Comparison of ENCODE assay signal across 21 mouse cellular contexts in genomic region chr15:82235661-82236060, GRCm38 (mm10). TPM values are rescaled to one million over a fixed set of nuclear protein-coding genes. Genes with fewer than 3 reads are reported as not detected.
DNase-seq lines count a peak whose midpoint lies in the region; ATAC-seq and TF ChIP-seq lines count a peak whose summit lies in the region.
"Had no signal": no experiment of that assay in that cellular context is flagged by ENCODE, and none has a peak within 500 bp of the region (broad histone marks: within the 10 kb centered on the region; RNA-seq: fewer than 3 reads in every experiment).

No protein-coding gene starts in this region.

- peaks cover 2% of the 10 kb centered on the region for H3K27me3 ChIP-seq in heart, embryonic 11.5 days (ENCODE audit: control insufficient read depth, insufficient read depth, low read length)
- H3K27me3 ChIP-seq in G1E (ENCODE audit: insufficient read depth, low read length): no peaks in the 10 kb centered on the region
- H3K27me3 ChIP-seq in liver, embryonic 13.5 days: no peaks in the 10 kb centered on the region
- H3K27me3 ChIP-seq: embryonic facial prominence, embryonic 15.5 days; forebrain, embryonic 13.5 days; limb, embryonic 12.5 days; midbrain, embryonic 13.5 days; neural tube, embryonic 12.5 days had no signal

- H3K4me3 ChIP-seq in heart, embryonic 11.5 days (ENCODE audit: low read depth, low read length): no peak overlapping the region
- peak overlapping the region; percentile 13; the same call in 1 of the 2 replicates for H3K4me3 ChIP-seq in G1E (ENCODE audit: low read depth, low read length)
- H3K4me3 ChIP-seq in liver, embryonic 13.5 days (replicated peaks): no peak overlapping the region
- H3K4me3 ChIP-seq: embryonic facial prominence, embryonic 15.5 days; forebrain, embryonic 13.5 days; layer of hippocampus, adult 2 months; limb, embryonic 12.5 days; midbrain, embryonic 13.5 days; neural tube, embryonic 12.5 days had no signal

- ATAC-seq in heart, embryonic 11.5 days (replicated peaks; ENCODE audit: insufficient number of reproducible peaks, low FRiP score, low TSS enrichment): peak; percentile 70
- ATAC-seq in G1E (ENCODE audit: extremely low read depth, insufficient number of reproducible peaks, low FRiP score, poor library complexity, severe bottlenecking): peak; percentile 60
- ATAC-seq in liver, embryonic 13.5 days (ENCODE audit: low read depth): peak; percentile 39; the same call in 1 of the 2 replicates

- H3K36me3 ChIP-seq in heart, embryonic 11.5 days (ENCODE audit: control insufficient read depth, insufficient read depth, low read length): 0 out of 2 replicates have a peak, but pooled peaks cover 3% of the 10 kb centered on the region
- H3K36me3 ChIP-seq in G1E (replicated peaks): peaks cover 80% of the 10 kb centered on the region
- H3K36me3 ChIP-seq in liver, embryonic 13.5 days: peaks cover 31% of the 10 kb centered on the region

- H3K4me1 ChIP-seq in heart, embryonic 11.5 days (ENCODE audit: control insufficient read depth, insufficient read depth, low read length): no peaks in the 10 kb centered on the region
- H3K4me1 ChIP-seq in G1E (ENCODE audit: insufficient read depth, low read depth, low read length): peaks cover 35% of the 10 kb centered on the region
- peaks cover 25% of the 10 kb centered on the region for H3K4me1 ChIP-seq in liver, embryonic 13.5 days (replicated peaks)
- H3K4me1 ChIP-seq: embryonic facial prominence, embryonic 15.5 days; limb, embryonic 12.5 days; midbrain, embryonic 13.5 days; neural tube, embryonic 12.5 days had no signal

- no peaks in the 10 kb centered on the region for H3K9me3 ChIP-seq in heart, embryonic 11.5 days (replicated peaks; ENCODE audit: control insufficient read depth, low read length)
- no peaks in the 10 kb centered on the region for H3K9me3 ChIP-seq in G1E (replicated peaks)
- H3K9me3 ChIP-seq in liver, embryonic 13.5 days (replicated peaks): no peaks in the 10 kb centered on the region
- H3K9me3 ChIP-seq: embryonic facial prominence, embryonic 15.5 days; forebrain, embryonic 13.5 days; limb, embryonic 12.5 days; midbrain, embryonic 13.5 days; neural tube, embryonic 12.5 days had no signal

- DNase-seq in heart, postnatal 10 days: no peak
- DNase-seq in 3134 (ENCODE audit: extremely low read depth, insufficient read length, low spot score) (peak; percentile 62), G1E (ENCODE audit: low spot score) (peak; percentile 83)
- DNase-seq in liver, embryonic 13.5 days: peak; percentile 54
- DNase-seq in urinary bladder, postnatal 10 days (ENCODE audit: low spot score): no peak
- DNase-seq in adrenal gland, adult 2 months: no peak
- DNase-seq in kidney, postnatal 25 days: no peak
- DNase-seq: cerebellum, adult 18-20 months; kidney, adult 8-10 months; lung, postnatal 10 days; right cerebral cortex, postnatal 25 days had no signal

- 50% methylated on average over 10 of the region's 10 CpGs for WGBS in heart, embryonic 11.5 days (ENCODE audit: insufficient replicate concordance)
- WGBS in liver, embryonic 13.5 days (ENCODE audit: insufficient replicate concordance): 48% methylated on average over 10 of the region's 10 CpGs

- no peak overlapping the region for H3K27ac ChIP-seq in heart, embryonic 11.5 days (ENCODE audit: low read depth, low read length)
- H3K27ac ChIP-seq in liver, embryonic 13.5 days: no peak overlapping the region
- H3K27ac ChIP-seq: embryonic facial prominence, embryonic 15.5 days; forebrain, embryonic 13.5 days; layer of hippocampus, adult 2 months; limb, embryonic 12.5 days; midbrain, embryonic 13.5 days; neural tube, embryonic 12.5 days had no signal

- no peak overlapping the region for H3K9ac ChIP-seq in heart, embryonic 11.5 days (ENCODE audit: low read depth, low read length)
- no peak overlapping the region for H3K9ac ChIP-seq in liver, embryonic 13.5 days
- H3K9ac ChIP-seq: embryonic facial prominence, embryonic 15.5 days; forebrain, embryonic 13.5 days; limb, embryonic 12.5 days; midbrain, embryonic 13.5 days; neural tube, embryonic 12.5 days had no signal

- intact Hi-C loops in heart, postnatal 10 days (cut with DNase I): loop anchor here (1.0 to 5.0 kb wide), 4 partner anchors 69 to 170 kb away; no protein-coding TSS in a partner anchor

- H3K4me2 ChIP-seq in heart, embryonic 11.5 days: no peak overlapping the region
- no peak overlapping the region for H3K4me2 ChIP-seq in liver, embryonic 13.5 days
- H3K4me2 ChIP-seq: embryonic facial prominence, embryonic 15.5 days; forebrain, embryonic 13.5 days; limb, embryonic 12.5 days; midbrain, embryonic 13.5 days; neural tube, embryonic 12.5 days had no signal

- no peak for TF ChIP-seq CTCF in G1E (IDR thresholded peaks at IDR 0.05; ENCODE audit: low read depth, low read length)

RNA-seq across cellular contexts. Expression of gene Cenpm, which starts 8.9 kb away (rescaled TPM):
- 59.7 and 67.3 TPM in 2 replicates for polyA plus RNA-seq in heart, embryonic 11.5 days (2014; fragmentation: Nextera tagmentation; extraction: Ambion mirVana)
- 1 to 10 TPM; 6.6 to 7.8 TPM for total RNA-seq in heart, postnatal 10 days (2021)
- total RNA-seq in G1E (2014; fragmentation: Nextera tagmentation): 70.7 and 84.1 TPM in 2 replicates
- total RNA-seq in G1E (2017): 13.7 and 15.7 TPM in 2 replicates
- 103 and 105 TPM in 2 replicates for polyA plus RNA-seq in G1E (2012)
- 41.7 and 45.6 TPM in 2 replicates for polyA plus RNA-seq in liver, embryonic 13.5 days (2015; fragmentation: Nextera tagmentation; extraction: Ambion mirVana)
- total RNA-seq in adrenal gland, adult 2 months (2021): 1 to 10 TPM in 1 of 2 experiments, under 1 TPM in 1; 0.93 to 1.9 TPM
- 11.0 and 11.1 TPM in 2 replicates for polyA plus RNA-seq in adrenal gland, adult 2 months (2012; rRNA removed)

RNA-seq across cellular contexts. Expression of gene Tnfrsf13c, which starts 11.5 kb away (rescaled TPM):
- polyA plus RNA-seq in heart, embryonic 11.5 days (2014; fragmentation: Nextera tagmentation; extraction: Ambion mirVana): 0.29 TPM in 1 of 2 replicates, not detected in the other
- total RNA-seq in heart, postnatal 10 days (2021): under 1 TPM; 0.27 to 0.69 TPM
- total RNA-seq in G1E (2014; fragmentation: Nextera tagmentation) (1.6 and 2.4 TPM in 2 replicates), G1E (2017) (0.71 and 1.2 TPM in 2 replicates)
- 0.18 and 0.65 TPM in 2 replicates for polyA plus RNA-seq in G1E (2012)
- polyA plus RNA-seq in liver, embryonic 13.5 days (2015; fragmentation: Nextera tagmentation; extraction: Ambion mirVana): 0.38 and 0.87 TPM in 2 replicates
- not detected for total RNA-seq in adrenal gland, adult 2 months (2021)
- polyA plus RNA-seq in adrenal gland, adult 2 months (2012; rRNA removed): 0.08 and 0.15 TPM in 2 replicates
- polyA plus RNA-seq: heart, postnatal 0 days; limb, embryonic 12.5 days; midbrain, embryonic 13.5 days had no signal

RNA-seq across cellular contexts. Expression of gene 1500009C09Rik, which starts 16.5 kb away (rescaled TPM):
- not detected in 2 replicates for polyA plus RNA-seq in heart, embryonic 11.5 days (2014; fragmentation: Nextera tagmentation; extraction: Ambion mirVana)
- total RNA-seq in heart, postnatal 10 days (2021): not detected
- total RNA-seq in G1E (2014; fragmentation: Nextera tagmentation): not detected in 2 replicates
- not detected in 2 replicates for total RNA-seq in G1E (2017)
- not detected in 2 replicates for polyA plus RNA-seq in G1E (2012)
- not detected in 2 replicates for polyA plus RNA-seq in liver, embryonic 13.5 days (2015; fragmentation: Nextera tagmentation; extraction: Ambion mirVana)
- under 1 TPM; 0.31 to 0.32 TPM for total RNA-seq in adrenal gland, adult 2 months (2021)
- 0.23 and 0.26 TPM in 2 replicates for polyA plus RNA-seq in adrenal gland, adult 2 months (2012; rRNA removed)
- total RNA-seq: gastrocnemius, postnatal 4 days had no signal
- polyA plus RNA-seq: embryonic facial prominence, embryonic 15.5 days; heart, postnatal 0 days; limb, embryonic 12.5 days; thymus, postnatal 0 days had no signal

RNA-seq across cellular contexts. Expression of gene Shisa8, which starts 23.0 kb away (rescaled TPM):
- 0.07 TPM in 1 of 2 replicates, not detected in the other for polyA plus RNA-seq in heart, embryonic 11.5 days (2014; fragmentation: Nextera tagmentation; extraction: Ambion mirVana)
- total RNA-seq in heart, postnatal 10 days (2021): under 1 TPM in 1 of 2 experiments, not detected in 1; 0.36 TPM
- not detected in 2 replicates for total RNA-seq in G1E (2014; fragmentation: Nextera tagmentation)
- 0.05 TPM in 1 of 2 replicates, not detected in the other for total RNA-seq in G1E (2017)
- not detected in 2 replicates for polyA plus RNA-seq in G1E (2012)
- polyA plus RNA-seq in liver, embryonic 13.5 days (2015; fragmentation: Nextera tagmentation; extraction: Ambion mirVana): 0.08 and 0.10 TPM in 2 replicates
- total RNA-seq in adrenal gland, adult 2 months (2021): under 1 TPM in 1 of 2 experiments, not detected in 1; 0.69 TPM
- 1.3 and 2.5 TPM in 2 replicates for polyA plus RNA-seq in adrenal gland, adult 2 months (2012; rRNA removed)

RNA-seq across cellular contexts. Expression of gene Sept3, which starts 39.0 kb away (rescaled TPM):
- 5.0 and 6.2 TPM in 2 replicates for polyA plus RNA-seq in heart, embryonic 11.5 days (2014; fragmentation: Nextera tagmentation; extraction: Ambion mirVana)
- 1 to 10 TPM in 1 of 2 experiments, under 1 TPM in 1; 0.57 to 1.4 TPM for total RNA-seq in heart, postnatal 10 days (2021)
- total RNA-seq in G1E (2014; fragmentation: Nextera tagmentation): not detected in 2 replicates
- 0.05 and 0.12 TPM in 2 replicates for total RNA-seq in G1E (2017)
- not detected in 2 replicates for polyA plus RNA-seq in G1E (2012)
- polyA plus RNA-seq in liver, embryonic 13.5 days (2015; fragmentation: Nextera tagmentation; extraction: Ambion mirVana): 0.36 and 0.84 TPM in 2 replicates
- 1 to 10 TPM; 2.9 to 4.7 TPM for total RNA-seq in adrenal gland, adult 2 months (2021)
- polyA plus RNA-seq in adrenal gland, adult 2 months (2012; rRNA removed): 2.1 and 2.9 TPM in 2 replicates

Comparison
In these comparisons a context has a peak if more than half of its experiments do, and no peak if none do; other contexts are left out.
1. DNase-seq: peak in 3134 (single experiment), G1E (single experiment) and liver, embryonic 13.5 days (single experiment); none in heart, postnatal 10 days (0 of 2), urinary bladder, postnatal 10 days (single experiment), adrenal gland, adult 2 months (single experiment) and kidney, postnatal 25 days (0 of 2).
2. Peak in every context shown above with its lines, with median percentiles within 50 percentile points of each other: ATAC-seq.